Mouse (Mus musculus): ENCODE measurements around the gene B4galt3. TPM values are rescaled to one million over a fixed set of nuclear protein-coding genes. Genes with fewer than 3 reads are reported as not detected.

Gene B4galt3
- 50.0 and 56.5 TPM in 2 replicates for polyA plus RNA-seq (2015; fragmentation: Nextera tagmentation; extraction: Ambion mirVana)

DNA sequence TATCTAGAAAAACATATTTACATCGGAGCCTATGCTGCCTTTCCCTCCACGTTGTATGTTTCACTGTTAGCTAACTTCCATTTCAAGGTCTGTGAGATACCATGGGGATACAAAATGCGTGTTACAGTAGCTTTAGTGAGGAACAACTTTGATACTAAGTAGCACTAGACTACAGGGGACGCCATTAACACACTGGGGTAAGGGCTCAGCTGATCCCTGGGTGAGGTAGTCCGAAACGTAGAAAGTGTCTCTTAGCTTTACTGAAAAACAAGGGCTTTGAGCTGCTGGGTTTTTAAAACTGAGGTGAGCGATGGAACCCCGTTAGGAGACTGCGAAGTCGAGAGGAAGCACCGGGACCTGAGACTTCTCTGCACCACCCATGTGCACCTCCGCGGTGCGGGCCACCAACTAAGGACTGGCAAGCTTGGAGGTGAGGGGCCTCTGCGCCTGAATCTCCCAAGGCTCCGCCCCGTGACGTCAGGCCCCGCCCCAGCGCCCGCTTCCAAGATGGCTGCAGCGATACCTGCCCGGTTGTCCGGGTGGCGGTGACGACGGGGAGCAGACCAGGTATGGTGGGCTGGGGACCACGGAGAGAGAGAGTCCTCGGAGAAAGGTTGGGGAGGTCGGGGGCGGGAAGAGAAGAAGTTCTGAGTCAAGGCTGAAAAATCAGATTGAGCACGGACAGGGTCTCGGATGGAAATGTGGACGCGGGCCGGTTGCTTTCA lies at the start of gene B4galt3:
B4galt3 (plus strand) TSS at position 481 of the 725 bp plus-strand sequence.
- peak within 1 kb of the TSS; percentile 83 for H3K4me3 ChIP-seq (ENCODE audit: low read length)
- H3K9me3 ChIP-seq (ENCODE audit: control insufficient read depth, low read length) = no peaks in the 10 kb centered on the region
- H3K36me3 ChIP-seq (ENCODE audit: control insufficient read depth, insufficient read depth, low read length) = 0 out of 2 replicates have a peak, but pooled peaks cover 11% of the 10 kb centered on the region
- no peaks in the 10 kb centered on the region for H3K27me3 ChIP-seq (replicated peaks; ENCODE audit: control insufficient read depth, insufficient read depth, low read length)
- H3K9ac ChIP-seq (ENCODE audit: low read depth, low read length) = peak within 1 kb of the TSS; percentile 82
- peak; percentile 97 for ATAC-seq
- WGBS = 3% methylated on average over 36 of the region's 36 CpGs
- H3K4me2 ChIP-seq (ENCODE audit: low read depth, low read length) = peak within 1 kb of the TSS; percentile 93
- peaks cover 9% of the 10 kb centered on the region for H3K4me1 ChIP-seq (ENCODE audit: control insufficient read depth, insufficient read depth, low read length)
- peak within 1 kb of the TSS; percentile 57 for H3K27ac ChIP-seq (ENCODE audit: low read length)

DNA sequence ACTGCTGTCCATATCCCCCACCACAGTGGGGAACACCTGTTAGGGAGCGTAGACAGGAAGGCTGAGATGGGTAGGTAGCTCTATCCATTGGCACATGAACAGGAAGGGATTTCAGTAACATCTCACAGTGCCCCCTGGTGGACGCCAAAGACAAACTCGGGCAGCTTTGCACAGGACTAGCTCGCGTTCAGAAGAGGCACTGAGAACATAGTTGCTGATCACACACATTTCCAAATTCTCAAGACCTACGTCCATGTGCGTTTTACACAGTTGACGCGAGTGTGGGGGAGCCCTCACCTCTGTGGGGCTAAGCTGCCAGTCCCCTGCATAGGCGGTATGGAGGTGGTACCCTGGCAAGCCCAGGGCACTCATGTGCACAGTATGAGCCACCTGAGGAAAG lies 49.3 kb upstream of the B4galt3 start:
- ATAC-seq = peak; percentile 27; the same call in 1 of the 2 replicates
- Histone ChIP-seq H3K36me3 (ENCODE audit: control insufficient read depth, insufficient read depth, low read length) (0 out of 2 replicates have a peak, but pooled peaks cover 2% of the 10 kb centered on the region), H3K9ac (ENCODE audit: low read depth, low read length) (peak overlapping the region; percentile 61; the same call in 1 of the 2 replicates), H3K27ac (ENCODE audit: low read length) (no peak overlapping the region), H3K4me3 (ENCODE audit: low read length) (peak overlapping the region; percentile 6), H3K27me3 (replicated peaks; ENCODE audit: control insufficient read depth, insufficient read depth, low read length) (no peaks in the 10 kb centered on the region), H3K4me2 (ENCODE audit: low read depth, low read length) (peak overlapping the region; percentile 60), H3K4me1 (ENCODE audit: control insufficient read depth, insufficient read depth, low read length) (peaks cover 13% of the 10 kb centered on the region), H3K9me3 (ENCODE audit: control insufficient read depth, low read length) (no peaks in the 10 kb centered on the region)
- WGBS = 8% methylated on average over 10 of the region's 10 CpGs

DNA sequence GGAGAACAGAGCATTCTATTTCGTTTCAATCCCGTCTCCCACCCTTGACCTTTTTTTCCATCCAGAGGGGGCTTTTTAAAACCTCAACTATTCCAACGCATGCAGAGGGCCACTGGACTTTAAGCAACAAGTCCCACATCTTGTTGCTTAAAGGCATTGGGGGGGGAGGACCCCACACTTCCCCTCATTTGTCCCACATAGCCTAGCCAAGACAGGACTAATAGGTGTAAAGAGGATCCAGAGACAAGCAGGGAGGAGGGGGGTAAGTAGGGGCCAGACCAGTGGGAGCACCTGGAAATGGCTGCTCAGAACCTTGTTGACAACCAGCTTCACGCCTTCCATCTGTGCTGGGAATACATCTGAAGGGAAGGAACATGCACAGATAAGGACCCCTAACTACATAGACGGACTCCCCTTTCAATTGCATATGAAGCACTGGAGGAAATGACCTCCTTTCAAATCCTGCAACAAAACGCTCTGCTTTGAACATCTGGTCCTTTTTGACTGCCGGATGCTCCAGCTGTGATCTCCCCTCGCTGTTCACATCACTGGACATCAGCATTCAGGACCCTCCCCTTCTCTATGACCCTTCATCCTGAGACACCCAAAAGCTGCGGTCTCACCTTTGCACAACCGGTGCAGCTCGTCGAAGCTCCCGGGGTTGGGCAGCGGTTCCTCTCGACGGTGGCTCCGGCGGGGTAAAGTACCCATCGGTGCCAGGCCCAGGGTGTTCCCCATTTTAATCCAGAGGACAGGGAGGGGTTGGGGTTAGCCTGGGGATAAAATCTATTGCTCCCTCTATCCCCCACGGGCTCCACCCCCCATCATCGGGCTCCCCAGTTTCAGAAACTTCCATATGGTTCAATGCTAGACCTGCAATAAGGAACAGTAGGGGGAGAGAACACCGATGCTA lies 48.6 kb upstream of the B4galt3 start:
- H3K36me3 ChIP-seq (ENCODE audit: control insufficient read depth, insufficient read depth, low read length) = 0 out of 2 replicates have a peak, but pooled peaks cover 2% of the 10 kb centered on the region
- H3K4me1 ChIP-seq (ENCODE audit: control insufficient read depth, insufficient read depth, low read length) = peaks cover 9% of the 10 kb centered on the region
- H3K9me3 ChIP-seq (ENCODE audit: control insufficient read depth, low read length) = no peaks in the 10 kb centered on the region
- no peak overlapping the region for H3K27ac ChIP-seq (ENCODE audit: low read length)
- peak overlapping the region; percentile 64 for H3K4me3 ChIP-seq (ENCODE audit: low read length)
- 5% methylated on average over 22 of the region's 22 CpGs for WGBS
- no peak for ATAC-seq
- H3K9ac ChIP-seq (ENCODE audit: low read depth, low read length) = peak overlapping the region; percentile 61
- peak overlapping the region; percentile 60 for H3K4me2 ChIP-seq (ENCODE audit: low read depth, low read length)
- H3K27me3 ChIP-seq (replicated peaks; ENCODE audit: control insufficient read depth, insufficient read depth, low read length) = no peaks in the 10 kb centered on the region

DNA sequence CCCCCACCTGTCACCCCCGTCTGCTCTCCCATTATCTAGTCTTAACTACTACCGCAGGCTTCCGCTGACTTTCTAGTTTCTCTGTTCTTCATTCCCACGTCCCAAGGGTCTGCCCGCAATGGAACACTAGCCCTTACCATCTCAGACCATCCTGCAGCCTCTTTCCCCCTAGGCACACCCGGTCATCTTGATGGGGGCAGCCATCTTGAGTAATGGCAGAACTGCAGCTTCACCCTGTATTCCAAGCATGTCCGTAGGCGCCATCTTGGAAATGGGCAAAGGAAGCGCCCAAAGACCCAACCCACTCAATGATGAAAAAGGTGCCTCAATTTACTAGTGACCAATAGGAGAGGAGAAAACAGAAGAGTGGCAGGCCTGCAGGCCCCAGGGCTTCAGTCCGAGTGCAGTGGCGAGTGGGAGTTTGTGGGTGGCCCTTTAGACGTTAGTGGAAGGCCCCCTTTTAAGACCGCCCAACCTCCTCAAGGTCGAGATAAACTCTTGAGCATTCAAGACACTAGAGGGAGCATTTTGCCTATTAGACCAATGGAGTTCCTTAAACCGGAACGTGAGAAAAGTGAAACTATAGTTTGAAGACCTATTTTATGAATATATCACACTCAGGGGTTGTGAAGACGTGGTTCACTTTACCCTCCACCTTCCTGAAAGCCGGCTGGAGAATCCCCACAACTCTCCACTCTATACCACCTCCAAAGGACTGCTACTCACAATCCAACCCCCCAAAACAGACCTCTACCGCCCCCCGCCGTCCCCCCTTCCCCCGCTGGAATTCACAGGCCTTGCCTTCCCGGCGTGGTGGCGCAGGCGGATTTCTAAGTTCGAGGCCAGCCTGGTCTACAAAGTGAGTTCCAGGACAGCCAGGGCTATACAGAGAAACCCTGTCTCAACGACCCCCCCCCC lies 47.6 kb upstream of the B4galt3 start, which contains the start of gene Tomm40l:
Tomm40l (minus strand) TSS at position 277 of the 918 bp plus-strand sequence.
- Histone ChIP-seq H3K9me3 (ENCODE audit: control insufficient read depth, low read length) (no peaks in the 10 kb centered on the region), H3K4me2 (ENCODE audit: low read depth, low read length) (peak within 1 kb of the TSS; percentile 60), H3K9ac (ENCODE audit: low read depth, low read length) (peak within 1 kb of the TSS; percentile 66), H3K4me3 (ENCODE audit: low read length) (peak within 1 kb of the TSS; percentile 64), H3K27ac (ENCODE audit: low read length) (peak within 1 kb of the TSS; percentile 91), H3K27me3 (replicated peaks; ENCODE audit: control insufficient read depth, insufficient read depth, low read length) (no peaks in the 10 kb centered on the region), H3K4me1 (ENCODE audit: control insufficient read depth, insufficient read depth, low read length) (peaks cover 9% of the 10 kb centered on the region), H3K36me3 (ENCODE audit: control insufficient read depth, insufficient read depth, low read length) (0 out of 2 replicates have a peak, but pooled peaks cover 2% of the 10 kb centered on the region)
- 2% methylated on average over 28 of the region's 28 CpGs for WGBS
- peak; percentile 98 for ATAC-seq

DNA sequence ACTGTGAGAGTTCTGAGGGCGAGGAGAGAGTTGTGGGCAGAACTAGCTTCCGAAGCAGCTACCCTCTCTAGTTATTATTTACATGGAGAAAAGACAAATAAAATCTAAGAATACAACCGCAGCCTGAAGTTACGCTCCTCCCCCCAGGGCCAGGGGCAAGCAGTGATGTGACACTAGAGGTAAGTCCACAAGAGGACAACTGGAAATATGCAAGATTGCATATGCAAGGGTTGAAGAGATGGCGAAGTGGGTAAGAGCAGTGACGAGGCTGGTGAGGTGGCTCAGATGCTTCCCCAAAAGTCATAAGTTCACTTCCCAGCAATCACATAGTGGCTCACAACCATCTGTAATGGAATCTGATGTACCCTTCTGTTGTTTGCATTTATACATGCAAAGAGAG lies 47.0 kb upstream of the B4galt3 start:
- H3K4me1 ChIP-seq (ENCODE audit: control insufficient read depth, insufficient read depth, low read length) = peaks cover 9% of the 10 kb centered on the region
- no peaks in the 10 kb centered on the region for H3K9me3 ChIP-seq (ENCODE audit: control insufficient read depth, low read length)
- H3K36me3 ChIP-seq (ENCODE audit: control insufficient read depth, insufficient read depth, low read length) = 0 out of 2 replicates have a peak, but pooled peaks cover 2% of the 10 kb centered on the region
- peak overlapping the region; percentile 66 for H3K9ac ChIP-seq (ENCODE audit: low read depth, low read length)
- WGBS = 77% methylated on average over 6 of the region's 6 CpGs
- no peak for ATAC-seq
- peak overlapping the region; percentile 51 for H3K4me2 ChIP-seq (ENCODE audit: low read depth, low read length)
- H3K4me3 ChIP-seq (ENCODE audit: low read length) = peak overlapping the region; percentile 47
- H3K27me3 ChIP-seq (replicated peaks; ENCODE audit: control insufficient read depth, insufficient read depth, low read length) = no peaks in the 10 kb centered on the region
- H3K27ac ChIP-seq (ENCODE audit: low read length) = peak overlapping the region; percentile 91

DNA sequence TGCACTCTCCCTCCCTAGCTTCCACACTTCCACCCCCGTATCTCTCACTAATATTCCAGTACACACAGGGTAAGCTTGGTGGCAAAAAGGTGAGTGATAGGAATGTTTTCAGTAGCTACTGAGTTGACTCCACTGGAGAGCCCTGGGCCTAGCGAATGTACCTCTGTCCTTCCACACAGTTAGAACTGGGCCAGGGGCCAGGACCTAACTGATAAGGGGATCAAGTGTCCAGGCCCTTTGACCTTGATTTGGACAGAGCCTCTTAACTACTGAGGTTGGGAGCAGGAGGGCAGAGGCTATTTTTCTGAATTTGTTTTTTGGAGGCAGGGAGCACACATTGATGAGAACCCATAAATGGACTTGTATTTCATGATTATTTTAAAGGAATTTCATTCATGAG lies 46.3 kb upstream of the B4galt3 start:
- no peak overlapping the region for H3K4me3 ChIP-seq (ENCODE audit: low read length)
- H3K9me3 ChIP-seq (ENCODE audit: control insufficient read depth, low read length) = no peaks in the 10 kb centered on the region
- no peak overlapping the region for H3K27ac ChIP-seq (ENCODE audit: low read length)
- no peaks in the 10 kb centered on the region for H3K27me3 ChIP-seq (replicated peaks; ENCODE audit: control insufficient read depth, insufficient read depth, low read length)
- 76% methylated on average over 2 of the region's 2 CpGs for WGBS
- H3K4me2 ChIP-seq (ENCODE audit: low read depth, low read length) = no peak overlapping the region
- H3K9ac ChIP-seq (ENCODE audit: low read depth, low read length) = no peak overlapping the region
- peaks cover 9% of the 10 kb centered on the region for H3K4me1 ChIP-seq (ENCODE audit: control insufficient read depth, insufficient read depth, low read length)
- H3K36me3 ChIP-seq (ENCODE audit: control insufficient read depth, insufficient read depth, low read length) = 0 out of 2 replicates have a peak, but pooled peaks cover under 1% of the 10 kb centered on the region
- no peak for ATAC-seq

DNA sequence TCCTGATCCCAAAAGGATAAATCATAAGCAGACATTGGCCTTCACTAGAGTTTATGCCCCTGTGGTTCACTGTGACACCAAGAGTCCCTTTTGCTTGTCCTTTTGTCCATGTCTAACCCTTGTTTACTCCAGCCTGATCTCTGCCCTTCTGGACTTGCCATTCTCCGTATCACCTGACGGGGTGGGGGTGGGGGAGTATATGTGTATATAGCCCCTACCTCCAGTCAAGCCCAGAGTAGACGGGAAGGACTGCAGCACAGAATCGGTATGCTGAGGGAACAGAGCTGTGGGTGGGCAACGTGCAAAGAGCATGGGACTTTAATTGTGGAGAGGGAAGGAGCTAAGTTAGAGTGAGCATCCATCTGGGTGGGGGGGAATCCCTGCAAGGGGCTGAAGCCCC lies 45.3 kb upstream of the B4galt3 start, which contains the start of gene Apoa2:
Apoa2 (plus strand) TSS at position 198 of the 400 bp plus-strand sequence.
- WGBS = 62% methylated on average over 5 of the region's 5 CpGs
- H3K4me2 ChIP-seq (ENCODE audit: low read depth, low read length) = no peak within 1 kb of the TSS
- ATAC-seq = no peak

DNA sequence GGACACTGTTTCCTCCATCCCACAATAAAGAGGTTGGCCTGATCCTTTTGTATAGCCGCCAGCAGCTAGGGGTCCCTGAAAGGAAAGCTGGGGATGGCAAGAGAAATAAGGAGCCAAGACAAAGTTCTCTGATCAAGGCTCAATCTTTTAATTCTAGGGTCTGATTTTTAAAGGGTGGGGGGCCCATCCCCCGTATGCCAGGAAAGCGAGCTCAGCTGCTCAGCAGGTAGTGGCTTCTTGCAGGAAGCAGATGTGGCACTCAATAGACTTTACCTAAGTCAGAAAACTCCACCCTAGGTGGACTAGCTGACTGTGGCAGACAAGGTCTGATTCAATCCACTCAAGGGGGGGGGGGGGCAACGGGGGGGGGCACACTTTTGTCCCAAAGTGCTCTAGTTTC lies 43.3 kb upstream of the B4galt3 start:
- WGBS = 53% methylated on average over 4 of the region's 4 CpGs
- H3K27ac ChIP-seq (ENCODE audit: low read length) = no peak overlapping the region
- H3K4me1 ChIP-seq (ENCODE audit: control insufficient read depth, insufficient read depth, low read length) = peaks cover 3% of the 10 kb centered on the region
- no peaks in the 10 kb centered on the region for H3K9me3 ChIP-seq (ENCODE audit: control insufficient read depth, low read length)
- no peak overlapping the region for H3K4me3 ChIP-seq (ENCODE audit: low read length)
- no peaks in the 10 kb centered on the region for H3K27me3 ChIP-seq (replicated peaks; ENCODE audit: control insufficient read depth, insufficient read depth, low read length)
- no peak overlapping the region for H3K4me2 ChIP-seq (ENCODE audit: low read depth, low read length)
- no peak overlapping the region for H3K9ac ChIP-seq (ENCODE audit: low read depth, low read length)
- H3K36me3 ChIP-seq (ENCODE audit: control insufficient read depth, insufficient read depth, low read length) = no peaks in the 10 kb centered on the region
- ATAC-seq = no peak

More for the DNA sequence above, 45.3 kb upstream of the B4galt3 start, which contains the start of gene Apoa2:
- Histone ChIP-seq H3K9me3 (ENCODE audit: control insufficient read depth, low read length) (no peaks in the 10 kb centered on the region), H3K27ac (ENCODE audit: low read length) (no peak within 1 kb of the TSS), H3K36me3 (ENCODE audit: control insufficient read depth, insufficient read depth, low read length) (no peaks in the 10 kb centered on the region), H3K4me3 (ENCODE audit: low read length) (no peak within 1 kb of the TSS), H3K27me3 (replicated peaks; ENCODE audit: control insufficient read depth, insufficient read depth, low read length) (no peaks in the 10 kb centered on the region), H3K4me1 (ENCODE audit: control insufficient read depth, insufficient read depth, low read length) (peaks cover 9% of the 10 kb centered on the region), H3K9ac (ENCODE audit: low read depth, low read length) (no peak within 1 kb of the TSS)
